Mouse (Mus musculus) hindbrain, embryonic 14.5 days (tissue): ENCODE results near the gene Cnksr2. TPM values are rescaled to one million over a fixed set of nuclear protein-coding genes. Genes with fewer than 3 reads are reported as not detected.

Experiments
- ATAC-seq: fragments of 200-750 bp; cut with Nextera tagmentation; 2 replicates; pipeline ENCODE4 v1.8.0; 2017; ENCODE audit warnings: moderate number of reproducible peaks, mild to moderate bottlenecking, moderate TSS enrichment, moderate library complexity; ENCODE audit not compliant: low FRiP score
- DNase-seq: peaks from one replicate; pipeline ENCODE4 v3.0.0-alpha.2; 2015; ENCODE audit warnings: low spot score
- H3K27ac ChIP-seq: fragments of 300-500 bp; sonication (generic); 2 replicates; pipeline ENCODE4 v1.5.1; 2014; ENCODE audit warnings: mild to moderate bottlenecking, moderate library complexity
- H3K27me3 ChIP-seq: fragments of 300-500 bp; sonication (generic); 2 replicates; pipeline ENCODE4 v1.6.1; 2014; ENCODE audit warnings: mild to moderate bottlenecking, low read length, mixed read lengths; ENCODE audit not compliant: control insufficient read depth, insufficient read depth
- H3K36me3 ChIP-seq: fragments of 300-500 bp; sonication (generic); replicated peaks from 2 replicates; pipeline ENCODE4 v1.6.1; 2014; ENCODE audit not compliant: control insufficient read depth, insufficient read depth
- H3K4me1 ChIP-seq: fragments of 300-500 bp; sonication (generic); replicated peaks from 2 replicates; pipeline ENCODE4 v1.6.1; 2014; ENCODE audit warnings: antibody characterized with exemption, low read length, mixed read lengths; ENCODE audit not compliant: control insufficient read depth, insufficient read depth
- H3K4me2 ChIP-seq: fragments of 300-500 bp; sonication (generic); replicated peaks from 2 replicates; pipeline ENCODE4 v1.6.1; 2014; ENCODE audit warnings: mild to moderate bottlenecking, moderate library complexity
- H3K4me3 ChIP-seq: fragments of 300-500 bp; sonication (generic); replicated peaks from 2 replicates; pipeline ENCODE4 v1.5.1; 2014; ENCODE audit warnings: mild to moderate bottlenecking, low read length
- H3K9ac ChIP-seq: fragments of 300-500 bp; sonication (generic); 2 replicates; pipeline ENCODE4 v1.6.1; 2014
- H3K9me3 ChIP-seq: fragments of 300-500 bp; sonication (generic); 2 replicates; pipeline ENCODE4 v1.6.1; 2016; ENCODE audit warnings: low read length; ENCODE audit not compliant: control insufficient read depth
- WGBS: fragments of 180-500 bp; shearing (Covaris S2); extraction: QIAGEN DNeasy Blood & Tissue Kit; methylation state at CpG from one replicate; pipeline ENCODE4 v1.1.7; 2014; 5-methylcytosine and 5-hydroxymethylcytosine counted together
- polyA plus RNA-seq: library from polyadenylated mRNA; unstranded; fragments of >200 nt; fragmentation: Nextera tagmentation; extraction: Ambion mirVana; gene quantifications from 2 replicates; pipeline ENCODE4 v1.2.1, GENCODE M21; 2014

Cnksr2 gene
- polyA plus RNA-seq, 1 experiment from 2014 or later: 9.8 TPM

- Histone ChIP-seq H3K4me3 (no peak overlapping the region), H3K4me1 (no peaks in the 10 kb centered on the region), H3K9me3 (no peaks in the 10 kb centered on the region), H3K27ac (no peak overlapping the region), H3K27me3 (no peaks in the 10 kb centered on the region), H3K4me2 (no peak overlapping the region), H3K9ac (no peak overlapping the region), H3K36me3 (no peaks in the 10 kb centered on the region)
- no peak for DNase-seq
- 78% methylated on average over 4 of the region's 4 CpGs for WGBS
- no peak for ATAC-seq
These were observed 213.1 kb downstream of the Cnksr2 start for GRCm38 (mm10) chrX:157829983-157830382.

- Histone ChIP-seq H3K4me3 (no peak overlapping the region), H3K9ac (no peak overlapping the region), H3K9me3 (no peaks in the 10 kb centered on the region), H3K27me3 (no peaks in the 10 kb centered on the region), H3K36me3 (no peaks in the 10 kb centered on the region), H3K27ac (no peak overlapping the region), H3K4me2 (no peak overlapping the region), H3K4me1 (no peaks in the 10 kb centered on the region)
- ATAC-seq: no peak
- DNase-seq: no peak
- 87% methylated on average over 13 of the region's 13 CpGs for WGBS
These were observed 224.2 kb downstream of the Cnksr2 start for GRCm38 (mm10) chrX:157818921-157819260.

GRCm38 (mm10) chrX:157818207-157818920 lies 224.7 kb downstream of the Cnksr2 start, which contains the start of gene Klhl34:
TSS of gene Klhl34 (plus strand) at chrX:157818435.
- Histone ChIP-seq H3K4me2 (peak within 1 kb of the TSS; percentile 52), H3K27ac (no peak within 1 kb of the TSS), H3K9ac (peak within 1 kb of the TSS; percentile 40), H3K9me3 (no peaks in the 10 kb centered on the region), H3K27me3 (no peaks in the 10 kb centered on the region), H3K4me1 (no peaks in the 10 kb centered on the region), H3K4me3 (peak within 1 kb of the TSS; percentile 24), H3K36me3 (no peaks in the 10 kb centered on the region)
- WGBS: 36% methylated on average over 28 of the region's 28 CpGs
- DNase-seq (no peak), ATAC-seq (peak; percentile 45; the same call in 1 of the 2 replicates)

GRCm38 (mm10) chrX:157817571-157818206 lies 225.4 kb downstream of the Cnksr2 start:
- H3K4me1 ChIP-seq: no peaks in the 10 kb centered on the region
- H3K9me3 ChIP-seq: no peaks in the 10 kb centered on the region
- H3K4me2 ChIP-seq: peak overlapping the region; percentile 52
- peak overlapping the region; percentile 40 for H3K9ac ChIP-seq
- H3K4me3 ChIP-seq: peak overlapping the region; percentile 24
- DNase-seq (no peak), ATAC-seq (peak; percentile 79; the same call in 1 of the 2 replicates)
- H3K36me3 ChIP-seq: no peaks in the 10 kb centered on the region
- WGBS: 21% methylated on average over 30 of the region's 31 CpGs
- no peak overlapping the region for H3K27ac ChIP-seq
- no peaks in the 10 kb centered on the region for H3K27me3 ChIP-seq

GRCm38 (mm10) chrX:157809721-157810120 lies 233.4 kb downstream of the Cnksr2 start:
- Histone ChIP-seq H3K4me2 (no peak overlapping the region), H3K9me3 (no peaks in the 10 kb centered on the region), H3K9ac (no peak overlapping the region), H3K4me1 (no peaks in the 10 kb centered on the region), H3K27ac (no peak overlapping the region), H3K27me3 (no peaks in the 10 kb centered on the region), H3K4me3 (no peak overlapping the region), H3K36me3 (no peaks in the 10 kb centered on the region)
- no peak for ATAC-seq
- DNase-seq: no peak
- WGBS: 81% methylated on average over 1 of the region's 1 CpGs

- ATAC-seq (no peak), DNase-seq (no peak)
- Histone ChIP-seq H3K27ac (no peak overlapping the region), H3K9ac (no peak overlapping the region), H3K4me2 (no peak overlapping the region), H3K36me3 (no peaks in the 10 kb centered on the region), H3K9me3 (no peaks in the 10 kb centered on the region), H3K4me3 (no peak overlapping the region), H3K4me1 (no peaks in the 10 kb centered on the region), H3K27me3 (no peaks in the 10 kb centered on the region)
- WGBS: 96% methylated on average over 2 of the region's 2 CpGs
These were observed 241.4 kb downstream of the Cnksr2 start for GRCm38 (mm10) chrX:157801669-157802068.

Other genes with a start within 250 kb of the Cnksr2 start
- gene Klhl34, start 224.9 kb downstream of the Cnksr2 start, polyA plus RNA-seq: 1.5 and 2.1 TPM in 2 replicates